Mouse (Mus musculus) limb, embryonic 12.5 days (tissue): ENCODE data around the gene Olfr17. TPM values are rescaled to one million over a fixed set of nuclear protein-coding genes. Genes with fewer than 3 reads are reported as not detected.
"Not testable (repeated sequence)": the region's sequence is repeated elsewhere in the genome, so short reads cannot be mapped to it uniquely, and the experiment has no call there.

ENCODE experiments used
- ATAC-seq: fragments of 200-750 bp; cut with Nextera tagmentation; 2 replicates; pipeline ENCODE4 v1.8.0; 2017; ENCODE audit warnings: low read depth, moderate TSS enrichment; ENCODE audit not compliant: insufficient number of reproducible peaks, insufficient read depth, low FRiP score, low TSS enrichment
- H3K27ac ChIP-seq: fragments of 300-500 bp; sonication (generic); 2 replicates; pipeline ENCODE4 v1.5.1; 2016; ENCODE audit warnings: mild to moderate bottlenecking, moderate library complexity
- H3K27me3 ChIP-seq: fragments of 300-500 bp; sonication (generic); 2 replicates; pipeline ENCODE4 v1.6.1; 2016; ENCODE audit warnings: mild to moderate bottlenecking, moderate library complexity
- H3K36me3 ChIP-seq: fragments of 300-500 bp; sonication (generic); 2 replicates; pipeline ENCODE4 v1.6.1; 2016; ENCODE audit warnings: mild to moderate bottlenecking, moderate library complexity
- H3K4me1 ChIP-seq: fragments of 300-500 bp; sonication (generic); replicated peaks from 2 replicates; pipeline ENCODE4 v1.6.1; 2016
- H3K4me2 ChIP-seq: fragments of 300-500 bp; sonication (generic); 2 replicates; pipeline ENCODE4 v1.6.1; 2016; ENCODE audit warnings: mild to moderate bottlenecking, moderate library complexity
- H3K4me3 ChIP-seq: fragments of 300-500 bp; sonication (generic); replicated peaks from 2 replicates; pipeline ENCODE4 v1.5.1; 2016; ENCODE audit warnings: mild to moderate bottlenecking
- H3K9ac ChIP-seq: fragments of 300-500 bp; sonication (generic); replicated peaks from 2 replicates; pipeline ENCODE4 v1.6.1; 2016; ENCODE audit warnings: mild to moderate bottlenecking, moderate library complexity
- H3K9me3 ChIP-seq: fragments of 300-500 bp; sonication (generic); 2 replicates; pipeline ENCODE4 v1.6.1; 2016; ENCODE audit warnings: mild to moderate bottlenecking, moderate library complexity
- WGBS: fragments of 180-500 bp; shearing (Covaris S2); methylation state at CpG from one replicate; pipeline ENCODE4 v1.1.7; 2016; 5-methylcytosine and 5-hydroxymethylcytosine counted together
- polyA plus RNA-seq: library from polyadenylated mRNA; unstranded; fragments of >200 nt; fragmentation: Nextera tagmentation; extraction: Ambion mirVana; gene quantifications from 2 replicates; pipeline ENCODE4 v1.2.1, GENCODE M21; 2016

Gene Olfr17
- polyA plus RNA-seq = not detected in 2 replicates

DNA sequence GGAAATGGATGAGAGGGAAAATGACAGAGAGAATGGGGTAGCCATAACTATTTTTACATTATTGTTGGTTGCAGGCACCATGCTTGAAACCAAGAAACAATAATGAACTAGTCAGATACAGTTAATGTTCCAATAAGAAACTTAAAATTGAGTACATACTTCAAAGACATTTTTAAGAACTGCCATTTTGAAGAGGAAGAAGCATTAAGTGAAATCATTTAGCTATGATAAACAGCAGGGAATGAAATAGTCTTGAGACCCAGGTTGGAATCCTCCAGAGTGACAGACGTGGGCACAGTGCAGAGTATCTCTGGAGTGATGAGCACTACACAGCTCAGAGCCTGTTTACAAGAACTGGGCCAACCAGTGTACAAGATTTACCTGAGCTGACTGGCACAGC lies at the start of gene Olfr17:
Olfr17 (plus strand) TSS at position 301 of the 400 bp plus-strand sequence.
- no peak within 1 kb of the TSS for H3K27ac ChIP-seq
- H3K4me2 ChIP-seq = no peak within 1 kb of the TSS
- H3K4me1 ChIP-seq = no peaks in the 10 kb centered on the region
- H3K9me3 ChIP-seq = no peaks in the 10 kb centered on the region
- no peaks in the 10 kb centered on the region for H3K27me3 ChIP-seq
- no peak within 1 kb of the TSS for H3K4me3 ChIP-seq
- H3K9ac ChIP-seq = no peak within 1 kb of the TSS
- no peaks in the 10 kb centered on the region for H3K36me3 ChIP-seq
- ATAC-seq = no peak
- 63% methylated on average over 1 of the region's 1 CpGs for WGBS

DNA sequence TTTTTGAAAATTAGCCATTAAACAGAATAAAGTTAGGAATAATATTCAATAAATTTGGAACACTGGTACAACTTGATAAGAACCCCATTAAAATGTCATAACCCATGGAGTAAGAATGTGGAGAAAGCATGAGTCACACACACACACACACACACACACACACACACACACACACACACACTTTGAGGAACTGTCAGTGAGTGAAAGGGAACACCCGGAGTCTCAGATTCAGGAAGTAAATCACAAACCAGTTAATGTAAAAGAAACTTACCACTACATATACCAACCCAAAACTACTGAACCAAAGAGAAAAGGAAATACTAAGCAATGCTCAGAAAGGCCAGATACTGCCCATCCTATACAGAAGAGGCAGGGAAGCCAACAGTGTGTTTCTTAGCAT lies 48.6 kb upstream of the Olfr17 start:
- no peak overlapping the region for H3K9ac ChIP-seq
- no peak overlapping the region for H3K4me3 ChIP-seq
- no peaks in the 10 kb centered on the region for H3K9me3 ChIP-seq
- no peak for ATAC-seq
- WGBS = 88% methylated on average over 1 of the region's 1 CpGs
- H3K27me3 ChIP-seq = no peaks in the 10 kb centered on the region
- no peaks in the 10 kb centered on the region for H3K36me3 ChIP-seq
- no peak overlapping the region for H3K4me2 ChIP-seq
- H3K27ac ChIP-seq = no peak overlapping the region
- H3K4me1 ChIP-seq = no peaks in the 10 kb centered on the region

DNA sequence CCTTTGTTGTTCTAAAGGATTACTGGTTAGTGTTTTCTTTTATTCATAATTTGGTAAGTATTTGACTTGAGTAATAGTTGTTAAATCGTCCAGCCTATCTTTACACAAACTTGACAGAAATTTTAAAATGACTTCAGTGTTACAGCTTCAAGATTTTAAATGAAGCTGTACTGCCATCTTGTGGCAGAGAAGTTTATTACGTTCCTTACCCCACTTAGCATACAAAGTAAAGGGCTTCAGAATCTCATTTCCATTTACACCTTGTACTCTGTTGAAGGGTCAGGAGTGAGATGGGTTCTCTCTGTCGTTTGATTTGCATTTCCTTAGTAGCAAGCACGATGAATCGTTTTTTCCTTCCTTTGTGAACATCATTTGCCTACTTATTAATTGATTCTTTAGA lies 47.2 kb upstream of the Olfr17 start:
- Histone ChIP-seq H3K4me3 (no peak overlapping the region), H3K9me3 (no peaks in the 10 kb centered on the region), H3K36me3 (no peaks in the 10 kb centered on the region), H3K4me1 (no peaks in the 10 kb centered on the region), H3K9ac (no peak overlapping the region), H3K27ac (no peak overlapping the region), H3K4me2 (no peak overlapping the region), H3K27me3 (no peaks in the 10 kb centered on the region)
- no peak for ATAC-seq
- 5% methylated on average over 5 of the region's 5 CpGs for WGBS

DNA sequence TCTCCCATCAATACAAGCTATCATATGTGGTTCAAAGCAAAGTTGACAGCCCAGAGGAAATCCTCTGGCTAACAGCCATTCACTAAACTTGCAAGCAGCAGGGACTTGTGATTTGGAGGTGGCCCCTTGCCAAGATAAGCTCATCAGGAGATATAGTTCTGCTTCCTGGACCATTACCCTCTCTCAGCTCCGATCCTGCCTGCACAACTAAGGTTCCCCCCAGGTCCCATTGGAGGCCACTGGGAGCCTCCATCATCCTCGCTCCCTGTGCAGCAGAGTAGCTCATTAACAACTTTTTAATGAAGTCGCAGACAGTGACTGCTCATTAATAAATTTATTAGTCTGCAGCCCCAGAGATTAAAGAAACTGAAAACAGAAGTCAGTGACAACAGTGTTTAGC lies 45.4 kb upstream of the Olfr17 start:
- ATAC-seq = no peak
- no peaks in the 10 kb centered on the region for H3K36me3 ChIP-seq
- 35% methylated on average over 3 of the region's 3 CpGs for WGBS

DNA sequence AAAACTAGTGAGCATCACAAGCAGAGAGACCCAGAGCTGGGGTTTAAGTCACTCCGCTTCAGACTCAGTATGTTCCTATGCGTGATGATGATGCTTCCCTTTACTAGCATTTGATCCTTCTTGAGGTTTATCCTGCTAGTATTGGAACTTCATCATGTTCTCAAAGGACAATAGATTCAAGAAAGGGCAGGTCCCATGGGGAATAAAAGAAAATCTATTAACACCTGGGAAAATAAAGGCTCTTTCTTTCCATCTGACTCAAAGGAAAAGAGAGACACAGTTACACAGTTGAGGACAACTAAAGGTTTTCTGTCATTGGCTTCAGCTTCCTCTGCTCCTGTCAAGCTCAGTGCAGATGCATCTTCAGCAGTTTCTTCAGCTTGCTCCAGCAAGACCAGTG lies 22.3 kb upstream of the Olfr17 start, which contains the start of gene Olfr714:
Olfr714 (plus strand) TSS at position 301 of the 400 bp plus-strand sequence.
- no peak for ATAC-seq
- H3K4me2 ChIP-seq = no peak within 1 kb of the TSS
- no peak within 1 kb of the TSS for H3K27ac ChIP-seq
- no peak within 1 kb of the TSS for H3K9ac ChIP-seq
- H3K27me3 ChIP-seq = no peaks in the 10 kb centered on the region
- H3K4me1 ChIP-seq = no peaks in the 10 kb centered on the region
- WGBS = 85% methylated on average over 2 of the region's 2 CpGs
- no peaks in the 10 kb centered on the region for H3K36me3 ChIP-seq
- H3K4me3 ChIP-seq = no peak within 1 kb of the TSS
- peaks cover 14% of the 10 kb centered on the region; the same call in 1 of the 2 replicates for H3K9me3 ChIP-seq

More for the DNA sequence above, 45.4 kb upstream of the Olfr17 start:
- Histone ChIP-seq H3K4me1 (no peaks in the 10 kb centered on the region), H3K4me2 (no peak overlapping the region), H3K9ac (no peak overlapping the region), H3K4me3 (no peak overlapping the region), H3K9me3 (no peaks in the 10 kb centered on the region), H3K27me3 (no peaks in the 10 kb centered on the region), H3K27ac (no peak overlapping the region)

DNA sequence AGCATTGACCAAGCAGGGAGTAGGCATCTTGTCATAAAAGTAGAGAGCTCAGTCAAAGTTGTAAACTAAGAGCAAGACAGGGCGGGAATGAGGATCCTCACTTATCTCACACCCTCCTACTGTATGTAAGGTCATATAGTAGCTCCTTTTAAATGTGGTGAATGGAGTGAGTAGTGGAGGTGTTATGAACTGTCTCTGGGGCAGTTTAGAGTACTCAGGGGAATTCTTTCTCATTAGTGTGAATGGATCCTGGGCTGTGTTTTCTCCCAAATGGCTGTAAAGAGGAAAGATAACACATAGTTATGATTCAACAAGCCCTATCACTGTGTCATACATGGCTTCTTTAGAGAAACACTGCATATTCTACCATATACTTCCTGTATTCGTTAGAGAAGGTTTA lies 17.2 kb downstream of the Olfr17 start, which contains the start of gene Olfr715b:
Olfr715b (minus strand) TSS at position 101 of the 400 bp plus-strand sequence.
- ATAC-seq, H3K27me3 ChIP-seq, H3K4me2 ChIP-seq, H3K4me1 ChIP-seq, H3K36me3 ChIP-seq, H3K27ac ChIP-seq, H3K9ac ChIP-seq, H3K4me3 ChIP-seq, H3K9me3 ChIP-seq: not testable (repeated sequence)
- WGBS = 71% methylated on average over 2 of the region's 2 CpGs

DNA sequence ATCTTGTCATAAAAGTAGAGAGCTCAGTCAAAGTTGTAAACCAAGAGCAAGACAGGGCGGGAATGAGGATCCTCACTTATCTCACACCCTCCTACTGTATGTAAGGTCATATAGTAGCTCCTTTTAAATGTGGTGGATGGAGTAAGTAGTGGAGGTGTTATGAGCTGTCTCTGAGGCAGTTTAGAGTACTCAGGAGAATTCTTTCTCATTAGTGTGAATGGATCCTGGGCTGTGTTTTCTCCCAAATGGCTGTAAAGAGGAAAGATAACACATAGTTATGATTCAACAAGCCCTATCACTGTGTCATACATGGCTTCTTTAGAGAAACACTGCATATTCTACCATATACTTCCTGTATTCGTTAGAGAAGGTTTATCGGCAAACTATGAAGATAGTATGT lies 38.0 kb downstream of the Olfr17 start, which contains the start of gene Olfr715:
Olfr715 (minus strand) TSS at position 101 of the 400 bp plus-strand sequence.
- not testable (repeated sequence) for H3K27me3 ChIP-seq, H3K4me1 ChIP-seq, H3K36me3 ChIP-seq, H3K27ac ChIP-seq, H3K4me2 ChIP-seq, H3K9ac ChIP-seq, H3K9me3 ChIP-seq, H3K4me3 ChIP-seq, ATAC-seq
- 76% methylated on average over 3 of the region's 3 CpGs for WGBS

DNA sequence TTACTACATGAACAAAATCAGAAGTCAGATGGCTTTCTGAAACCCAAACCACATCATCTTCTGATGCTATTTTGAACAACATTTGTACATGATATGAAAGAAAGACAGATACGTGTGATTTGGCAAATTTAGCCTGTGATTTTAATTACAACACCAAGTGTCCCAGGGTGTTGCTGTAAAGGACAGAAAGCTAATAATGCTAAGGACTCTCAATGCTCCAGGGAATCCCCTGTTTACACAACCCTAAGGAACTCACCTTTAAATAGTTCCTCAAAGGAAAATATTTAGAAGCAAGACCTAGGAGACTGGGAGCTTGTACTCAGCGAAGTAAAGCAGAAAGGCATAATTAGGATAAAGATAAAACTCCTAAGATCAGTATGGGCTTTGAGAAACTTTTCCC lies 45.0 kb downstream of the Olfr17 start, which contains the start of gene Olfr716:
Olfr716 (plus strand) TSS at position 301 of the 400 bp plus-strand sequence.
- not testable (repeated sequence) for H3K27me3 ChIP-seq, H3K4me2 ChIP-seq, H3K9ac ChIP-seq, ATAC-seq, H3K27ac ChIP-seq, H3K9me3 ChIP-seq, H3K4me1 ChIP-seq, H3K36me3 ChIP-seq, H3K4me3 ChIP-seq
- 68% methylated on average over 2 of the region's 2 CpGs for WGBS

Other genes with a start within 250 kb of the Olfr17 start
- not detected in 2 replicates for gene Olfr703, start 249.9 kb upstream of the Olfr17 start, polyA plus RNA-seq
- gene Olfr704, start 230.0 kb upstream of the Olfr17 start, polyA plus RNA-seq = not detected in 2 replicates
- gene Olfr705, start 216.3 kb upstream of the Olfr17 start, polyA plus RNA-seq = not detected in 2 replicates
- gene Olfr706, start 205.1 kb upstream of the Olfr17 start, polyA plus RNA-seq = not detected in 2 replicates
- not detected in 2 replicates for gene Olfr707, start 192.0 kb upstream of the Olfr17 start, polyA plus RNA-seq
- not detected in 2 replicates for gene Olfr1532-ps1, start 185.2 kb upstream of the Olfr17 start, polyA plus RNA-seq
- gene Olfr709-ps1, start 161.0 kb upstream of the Olfr17 start, polyA plus RNA-seq = not detected in 2 replicates
- not detected in 2 replicates for gene Olfr710, start 144.9 kb upstream of the Olfr17 start, polyA plus RNA-seq
- not detected in 2 replicates for gene Olfr6, start 129.3 kb upstream of the Olfr17 start, polyA plus RNA-seq
- not detected in 2 replicates for gene Olfr711, start 117.8 kb upstream of the Olfr17 start, polyA plus RNA-seq
- gene Olfr2, start 87.1 kb upstream of the Olfr17 start, polyA plus RNA-seq = not detected in 2 replicates
- not detected in 2 replicates for gene Olfr713, start 62.0 kb upstream of the Olfr17 start, polyA plus RNA-seq
- gene Olfr714, start 22.2 kb upstream of the Olfr17 start, polyA plus RNA-seq = not detected in 2 replicates
- gene Olfr715b, start 17.1 kb downstream of the Olfr17 start, polyA plus RNA-seq = not detected in 2 replicates
- gene Olfr715, start 37.9 kb downstream of the Olfr17 start, polyA plus RNA-seq = not detected in 2 replicates
- gene Olfr716, start 45.1 kb downstream of the Olfr17 start, polyA plus RNA-seq = not detected in 2 replicates
- not detected in 2 replicates for gene Nlrp14, start 73.8 kb downstream of the Olfr17 start, polyA plus RNA-seq
- gene Rbmxl2, start 116.2 kb downstream of the Olfr17 start, polyA plus RNA-seq = not detected in 2 replicates